Mouse (Mus musculus) bone marrow macrophage, adult 2 months (primary cell): ENCODE data around the gene Edn2.

Experiments used
- CTCF ChIP-seq: IDR thresholded peaks from 2 replicates; pipeline ENCODE4 v1.5.1; 2012; ENCODE audit warnings: low read depth, mild to moderate bottlenecking, low read length, moderate library complexity
- POLR2A ChIP-seq: IDR thresholded peaks from 2 replicates; pipeline ENCODE4 v1.6.1; 2012; ENCODE audit warnings: mild to moderate bottlenecking, low read depth, low read length, borderline replicate concordance

DNA sequence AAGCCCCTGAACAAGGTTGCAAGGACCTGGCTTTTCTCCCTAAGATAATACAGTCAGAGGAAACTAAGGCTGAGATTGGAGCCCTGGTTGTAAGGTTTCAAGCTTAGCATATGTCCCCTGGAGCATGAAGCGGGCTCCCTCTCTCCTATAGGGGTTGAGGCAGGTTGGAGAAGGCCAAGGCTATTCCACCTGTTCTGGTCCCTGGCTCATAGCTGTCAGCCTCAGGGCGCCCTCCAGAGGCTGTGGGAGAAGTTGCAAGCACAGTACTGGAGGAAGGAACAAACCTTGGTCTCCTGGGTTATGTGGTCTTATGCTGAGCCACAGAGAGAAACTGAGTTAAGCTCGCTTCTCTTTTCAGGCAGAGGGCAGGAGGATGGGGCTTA is 11.9 kb upstream of the Edn2 start:
- TF ChIP-seq POLR2A (no peak), CTCF (peak; percentile 36; the same call in 1 of the 2 replicates)
